Mouse (Mus musculus) lung, postnatal 0 days (tissue): ENCODE measurements around the gene Tjp2.

Experiments
- CTCF ChIP-seq: IDR thresholded peaks from 2 replicates; pipeline ENCODE4 v1.5.1; 2016; ENCODE audit warnings: antibody characterized with exemption, mild to moderate bottlenecking
- EP300 ChIP-seq: IDR thresholded peaks from 2 replicates; pipeline ENCODE4 v1.6.1; 2016; ENCODE audit warnings: antibody characterized with exemption, mild to moderate bottlenecking, control low read depth

- TF ChIP-seq CTCF: no peak
- no peak for TF ChIP-seq EP300
Observed at GRCm38 (mm10) chr19:24063585-24063984, 161.2 kb downstream of the Tjp2 start.
